Mouse (Mus musculus): ENCODE measurements around the gene Dppa1. TPM values are rescaled to one million over a fixed set of nuclear protein-coding genes. Genes with fewer than 3 reads are reported as not detected.

Dppa1 gene
- polyA plus RNA-seq, 1 experiment: not detected

DNA sequence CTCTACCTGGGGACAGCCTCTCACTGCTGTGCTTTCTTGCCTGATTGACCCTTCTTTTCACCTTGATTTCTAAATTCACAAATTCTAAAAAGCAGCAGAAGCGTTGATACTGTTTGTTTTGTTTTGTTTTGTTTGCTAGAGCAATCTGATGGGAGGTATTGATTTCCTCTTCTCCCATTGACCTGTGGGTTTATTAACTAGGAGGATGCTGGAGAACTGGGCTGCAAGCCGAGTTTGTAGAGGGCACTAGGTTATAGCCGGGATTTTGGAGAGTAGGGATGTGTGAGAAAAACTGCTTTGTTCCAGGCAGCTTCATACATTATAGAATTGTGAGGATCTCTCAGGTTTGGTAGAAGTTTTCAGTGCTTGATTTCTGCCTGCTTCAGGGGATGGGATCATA, 48.6 kb downstream of the Dppa1 start:
- Histone ChIP-seq H3K4me3 (ENCODE audit: control insufficient read depth, low read depth, low read length) (no peak overlapping the region), H3K27me3 (ENCODE audit: control insufficient read depth, insufficient read depth, low read length) (no peaks in the 10 kb centered on the region)
- TF ChIP-seq CTCF (IDR thresholded peaks at IDR 0.05; ENCODE audit: control insufficient read depth, insufficient read depth, insufficient replicate concordance, low read depth, low read length) (no peak), POLR2A (IDR thresholded peaks at IDR 0.05; ENCODE audit: control insufficient read depth, low read depth, low read length) (no peak)

DNA sequence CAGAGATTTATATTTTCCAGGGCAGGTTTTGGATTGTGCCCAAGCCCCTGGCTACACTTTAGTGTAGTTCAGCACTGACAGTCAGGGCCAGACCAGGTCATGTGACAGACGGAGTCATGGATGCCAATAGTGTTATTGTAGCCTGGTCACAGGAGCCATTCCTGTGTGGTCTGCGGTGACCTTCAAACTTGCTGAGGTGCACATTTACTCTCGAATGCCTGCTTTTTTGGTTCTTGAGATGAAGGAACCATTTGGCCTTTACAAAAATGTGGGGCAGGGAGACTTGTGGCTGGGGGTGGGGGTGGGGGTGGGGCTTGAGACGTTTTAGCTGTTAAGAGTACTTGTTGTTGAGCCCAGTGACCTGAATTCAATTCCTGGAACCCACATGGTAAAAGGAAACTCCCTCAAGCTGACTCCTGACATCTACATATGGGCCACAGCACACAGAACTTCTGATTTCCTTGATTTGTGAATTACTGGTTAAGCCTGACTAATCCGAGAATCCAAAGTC, 50.2 kb downstream of the Dppa1 start:
- H3K27ac ChIP-seq (ENCODE audit: control insufficient read depth, insufficient read depth, low read depth, low read length): no peak overlapping the region
- TF ChIP-seq POLR2A (IDR thresholded peaks at IDR 0.05; ENCODE audit: control insufficient read depth, low read depth, low read length) (no peak), CTCF (IDR thresholded peaks at IDR 0.05; ENCODE audit: control insufficient read depth, insufficient read depth, insufficient replicate concordance, low read depth, low read length) (no peak)
- no peaks in the 10 kb centered on the region for H3K4me1 ChIP-seq (ENCODE audit: control insufficient read depth, insufficient read depth, low read length)
- no peaks in the 10 kb centered on the region for H3K36me3 ChIP-seq (ENCODE audit: control insufficient read depth, insufficient read depth, low read length)
- no peaks in the 10 kb centered on the region for H3K27me3 ChIP-seq (ENCODE audit: control insufficient read depth, insufficient read depth, low read length)
- no peak overlapping the region for H3K4me3 ChIP-seq (ENCODE audit: control insufficient read depth, low read depth, low read length)

More for the DNA sequence above, 48.6 kb downstream of the Dppa1 start:
- no peaks in the 10 kb centered on the region for H3K36me3 ChIP-seq (ENCODE audit: control insufficient read depth, insufficient read depth, low read length)
- H3K27ac ChIP-seq (ENCODE audit: control insufficient read depth, insufficient read depth, low read depth, low read length): no peak overlapping the region
- H3K4me1 ChIP-seq (ENCODE audit: control insufficient read depth, insufficient read depth, low read length): no peaks in the 10 kb centered on the region

DNA sequence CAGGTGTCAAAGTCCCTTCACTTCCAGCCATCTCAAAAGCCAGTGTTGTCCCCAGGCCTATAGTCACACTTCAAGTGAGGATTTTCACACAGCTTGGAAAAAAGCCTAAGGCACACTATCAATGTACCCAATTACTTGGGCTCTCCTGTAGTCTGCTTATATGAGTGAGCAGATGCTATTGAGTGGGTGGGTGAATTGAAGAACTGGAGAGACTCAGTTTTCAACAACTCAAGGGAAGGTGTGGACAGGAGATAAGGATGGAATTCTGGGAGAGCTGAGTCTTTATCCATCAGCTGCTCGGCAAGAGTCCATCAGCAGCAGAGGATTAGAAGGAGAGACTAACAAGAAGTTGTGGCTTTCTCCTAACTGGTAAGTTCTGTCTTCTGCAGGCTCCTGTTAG, 57.7 kb downstream of the Dppa1 start, which contains the start of gene BC053393:
Gene BC053393, plus strand, starts transcription at position 210 of the 400 bp plus-strand sequence.
- Histone ChIP-seq H3K4me3 (ENCODE audit: control insufficient read depth, low read depth, low read length) (no peak within 1 kb of the TSS), H3K27ac (ENCODE audit: control insufficient read depth, insufficient read depth, low read depth, low read length) (no peak within 1 kb of the TSS), H3K36me3 (ENCODE audit: control insufficient read depth, insufficient read depth, low read length) (no peaks in the 10 kb centered on the region), H3K4me1 (ENCODE audit: control insufficient read depth, insufficient read depth, low read length) (no peaks in the 10 kb centered on the region), H3K27me3 (ENCODE audit: control insufficient read depth, insufficient read depth, low read length) (no peaks in the 10 kb centered on the region)
- TF ChIP-seq POLR2A (IDR thresholded peaks at IDR 0.05; ENCODE audit: control insufficient read depth, low read depth, low read length) (no peak), CTCF (IDR thresholded peaks at IDR 0.05; ENCODE audit: control insufficient read depth, insufficient read depth, insufficient replicate concordance, low read depth, low read length) (no peak)

DNA sequence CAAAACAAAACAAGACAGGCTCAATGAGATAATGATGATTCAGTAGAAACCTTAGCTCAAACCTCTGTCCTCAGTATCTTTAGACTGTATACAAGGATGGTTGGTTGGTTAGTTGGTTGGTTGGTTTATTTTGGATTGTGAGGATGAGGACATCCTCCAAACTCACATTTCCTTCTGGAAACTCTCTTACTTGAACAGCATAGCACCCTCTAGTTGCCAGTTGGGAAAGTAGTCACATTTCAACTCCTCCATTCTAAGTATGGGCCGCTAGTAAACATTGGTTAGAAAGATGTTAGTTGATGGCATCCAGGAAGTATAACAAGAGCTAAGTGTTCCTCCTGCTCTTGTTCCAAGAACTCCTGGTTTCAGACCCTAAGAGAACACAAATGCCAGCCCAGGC, 60.0 kb downstream of the Dppa1 start:
- no peaks in the 10 kb centered on the region for H3K36me3 ChIP-seq (ENCODE audit: control insufficient read depth, insufficient read depth, low read length)
- no peaks in the 10 kb centered on the region for H3K4me1 ChIP-seq (ENCODE audit: control insufficient read depth, insufficient read depth, low read length)
- TF ChIP-seq CTCF (IDR thresholded peaks at IDR 0.05; ENCODE audit: control insufficient read depth, insufficient read depth, insufficient replicate concordance, low read depth, low read length) (no peak), POLR2A (IDR thresholded peaks at IDR 0.05; ENCODE audit: control insufficient read depth, low read depth, low read length) (no peak)
- no peaks in the 10 kb centered on the region for H3K27me3 ChIP-seq (ENCODE audit: control insufficient read depth, insufficient read depth, low read length)
- H3K27ac ChIP-seq (ENCODE audit: control insufficient read depth, insufficient read depth, low read depth, low read length): no peak overlapping the region
- H3K4me3 ChIP-seq (ENCODE audit: control insufficient read depth, low read depth, low read length): no peak overlapping the region

DNA sequence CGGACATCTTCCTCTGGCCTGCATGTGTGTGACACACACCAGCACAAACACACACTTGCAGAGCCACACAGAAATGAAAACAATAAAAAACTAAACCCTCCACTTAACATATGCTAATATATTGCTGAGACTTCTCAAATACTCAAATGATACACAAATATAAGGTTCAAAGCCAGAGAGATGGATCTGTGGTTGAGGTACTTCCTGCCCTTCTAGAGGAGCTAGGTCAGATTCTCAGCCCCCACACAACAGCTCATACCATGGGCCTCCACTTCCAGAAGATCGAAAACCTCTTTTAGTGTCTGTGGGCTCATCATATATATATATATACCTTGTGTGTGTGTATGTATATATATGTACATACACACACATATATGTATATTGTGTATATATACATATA, 63.1 kb downstream of the Dppa1 start:
- TF ChIP-seq CTCF (IDR thresholded peaks at IDR 0.05; ENCODE audit: control insufficient read depth, insufficient read depth, insufficient replicate concordance, low read depth, low read length): no peak
- Histone ChIP-seq H3K27ac (ENCODE audit: control insufficient read depth, insufficient read depth, low read depth, low read length) (no peak overlapping the region), H3K27me3 (ENCODE audit: control insufficient read depth, insufficient read depth, low read length) (no peaks in the 10 kb centered on the region), H3K36me3 (ENCODE audit: control insufficient read depth, insufficient read depth, low read length) (no peaks in the 10 kb centered on the region), H3K4me3 (ENCODE audit: control insufficient read depth, low read depth, low read length) (no peak overlapping the region), H3K4me1 (ENCODE audit: control insufficient read depth, insufficient read depth, low read length) (no peaks in the 10 kb centered on the region)

DNA sequence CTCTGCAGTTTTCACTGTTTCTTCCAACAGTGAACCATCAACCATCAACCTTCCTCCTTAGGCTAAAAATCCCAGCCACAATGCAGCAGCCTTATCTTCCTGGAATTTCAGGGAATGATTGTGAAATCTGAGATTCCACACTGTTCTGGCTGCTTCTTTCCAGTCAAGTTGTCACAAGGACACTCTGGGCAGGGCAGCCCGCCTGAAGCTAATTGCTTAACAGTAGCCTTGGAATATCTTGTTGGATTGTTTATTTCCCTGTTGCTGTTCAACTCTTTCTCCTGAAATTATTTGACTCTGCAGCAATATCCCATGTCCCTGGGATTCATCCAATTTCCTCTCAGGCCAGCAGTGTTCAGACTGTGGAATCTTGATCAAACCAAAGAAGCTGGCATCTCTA, 64.4 kb downstream of the Dppa1 start:
- no peak for TF ChIP-seq CTCF (IDR thresholded peaks at IDR 0.05; ENCODE audit: control insufficient read depth, insufficient read depth, insufficient replicate concordance, low read depth, low read length)
- Histone ChIP-seq H3K27ac (ENCODE audit: control insufficient read depth, insufficient read depth, low read depth, low read length) (no peak overlapping the region), H3K4me1 (ENCODE audit: control insufficient read depth, insufficient read depth, low read length) (no peaks in the 10 kb centered on the region), H3K27me3 (ENCODE audit: control insufficient read depth, insufficient read depth, low read length) (no peaks in the 10 kb centered on the region), H3K4me3 (ENCODE audit: control insufficient read depth, low read depth, low read length) (no peak overlapping the region), H3K36me3 (ENCODE audit: control insufficient read depth, insufficient read depth, low read length) (no peaks in the 10 kb centered on the region)

DNA sequence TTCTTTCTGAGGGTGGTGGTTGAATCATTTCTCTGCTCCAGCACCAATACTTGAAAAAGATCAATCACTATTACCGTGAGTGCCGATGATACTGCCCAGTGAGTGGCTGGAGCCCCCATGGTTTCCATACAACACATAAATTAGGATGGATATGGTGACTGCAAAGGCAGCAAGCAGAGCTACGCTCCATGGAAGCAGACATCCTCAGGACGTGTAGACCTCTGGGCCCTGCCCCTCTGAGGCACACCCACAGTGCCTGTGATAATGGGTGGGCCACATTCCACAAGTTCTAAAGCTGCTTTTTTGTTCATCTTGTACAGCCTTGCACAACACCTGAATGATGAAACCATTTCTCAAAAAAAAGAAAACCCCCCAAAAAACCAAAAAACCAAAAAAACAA, 68.0 kb downstream of the Dppa1 start:
- no peak overlapping the region for H3K27ac ChIP-seq (ENCODE audit: control insufficient read depth, insufficient read depth, low read depth, low read length)
- no peaks in the 10 kb centered on the region for H3K4me1 ChIP-seq (ENCODE audit: control insufficient read depth, insufficient read depth, low read length)
- H3K36me3 ChIP-seq (ENCODE audit: control insufficient read depth, insufficient read depth, low read length): no peaks in the 10 kb centered on the region
- no peak overlapping the region for H3K4me3 ChIP-seq (ENCODE audit: control insufficient read depth, low read depth, low read length)
- TF ChIP-seq CTCF (IDR thresholded peaks at IDR 0.05; ENCODE audit: control insufficient read depth, insufficient read depth, insufficient replicate concordance, low read depth, low read length): no peak
- no peak for TF ChIP-seq POLR2A (IDR thresholded peaks at IDR 0.05; ENCODE audit: control insufficient read depth, low read depth, low read length)
- H3K27me3 ChIP-seq (ENCODE audit: control insufficient read depth, insufficient read depth, low read length): no peaks in the 10 kb centered on the region

Other genes starting within 250 kb of the Dppa1 start
- 0.02 TPM in 2 replicates for gene Itk, start 239.7 kb downstream of the Dppa1 start, polyA plus RNA-seq (2012; rRNA removed)
- gene Fam71b, start 232.7 kb downstream of the Dppa1 start, polyA plus RNA-seq (2012; rRNA removed): 203 and 207 TPM in 2 replicates
- gene Med7, start 192.3 kb downstream of the Dppa1 start, polyA plus RNA-seq (2012; rRNA removed): 33.2 and 36.7 TPM in 2 replicates
- 0.06 and 0.12 TPM in 2 replicates for gene Havcr2, start 174.3 kb downstream of the Dppa1 start, polyA plus RNA-seq (2012; rRNA removed)
- not detected in 2 replicates for gene Gm12169, start 105.0 kb downstream of the Dppa1 start, polyA plus RNA-seq (2012; rRNA removed)
- not detected in 2 replicates for gene BC053393, start 57.7 kb downstream of the Dppa1 start, polyA plus RNA-seq (2012; rRNA removed)
- gene Timd2, start 77.8 kb upstream of the Dppa1 start, polyA plus RNA-seq (2012; rRNA removed): 0.10 and 0.31 TPM in 2 replicates
- gene Havcr1, start 105.8 kb upstream of the Dppa1 start, polyA plus RNA-seq (2012; rRNA removed): 0.08 and 0.36 TPM in 2 replicates
- gene Timd4, start 181.5 kb upstream of the Dppa1 start, polyA plus RNA-seq (2012; rRNA removed): 0.07 and 0.25 TPM in 2 replicates

Data from testis, adult 2 months (tissue).